Mouse (Mus musculus): ENCODE results near the gene Pcgf3. TPM values are rescaled to one million over a fixed set of nuclear protein-coding genes. Genes with fewer than 3 reads are reported as not detected.

Gene Pcgf3
- total RNA-seq (2015) (13.0 and 16.5 TPM in 2 replicates), total RNA-seq (2017) (9.5 and 13.5 TPM in 2 replicates)

- peak; percentile 94 for ATAC-seq (ENCODE audit: poor library complexity, severe bottlenecking)
Observed at GRCm38 (mm10) chr5:108461082-108462065, at the start of gene Pcgf3. Gene Pcgf3 (plus strand): TSS chr5:108461232.

- ATAC-seq (ENCODE audit: poor library complexity, severe bottlenecking): peak; percentile 33; the same call in 1 of the 2 replicates
Observed at GRCm38 (mm10) chr5:108414711-108415110, 46.3 kb upstream of the Pcgf3 start.

- ATAC-seq (ENCODE audit: poor library complexity, severe bottlenecking): no peak
Observed at GRCm38 (mm10) chr5:108422741-108423140, 38.3 kb upstream of the Pcgf3 start.

GRCm38 (mm10) chr5:108423427-108423826 lies 37.6 kb upstream of the Pcgf3 start:
- no peak for ATAC-seq (ENCODE audit: poor library complexity, severe bottlenecking)

GRCm38 (mm10) chr5:108427186-108427585 lies 33.8 kb upstream of the Pcgf3 start:
- peak; percentile 87 for ATAC-seq (ENCODE audit: poor library complexity, severe bottlenecking)

- no peak for ATAC-seq (ENCODE audit: poor library complexity, severe bottlenecking)
Observed at GRCm38 (mm10) chr5:108431196-108431595, 29.8 kb upstream of the Pcgf3 start.

- peak; percentile 98 for ATAC-seq (ENCODE audit: poor library complexity, severe bottlenecking)
Observed at GRCm38 (mm10) chr5:108433804-108434587, 27.0 kb upstream of the Pcgf3 start, which contains the start of gene Atp5k. Gene Atp5k (minus strand): TSS chr5:108434448.

GRCm38 (mm10) chr5:108436101-108436500 lies 24.9 kb upstream of the Pcgf3 start:
- no peak for ATAC-seq (ENCODE audit: poor library complexity, severe bottlenecking)

GRCm38 (mm10) chr5:108446973-108447372 lies 14.1 kb upstream of the Pcgf3 start:
- ATAC-seq (ENCODE audit: poor library complexity, severe bottlenecking): peak; percentile 73

GRCm38 (mm10) chr5:108447857-108448256 lies 13.2 kb upstream of the Pcgf3 start:
- peak; percentile 29; the same call in 1 of the 2 replicates for ATAC-seq (ENCODE audit: poor library complexity, severe bottlenecking)

GRCm38 (mm10) chr5:108448785-108449668 lies 12.0 kb upstream of the Pcgf3 start, which contains the start of gene Mfsd7a:
Gene Mfsd7a (minus strand): TSS chr5:108448891.
- ATAC-seq (ENCODE audit: poor library complexity, severe bottlenecking): peak; percentile 70

- no peak for ATAC-seq (ENCODE audit: poor library complexity, severe bottlenecking)
Observed at GRCm38 (mm10) chr5:108450837-108451540, 10.0 kb upstream of the Pcgf3 start.

GRCm38 (mm10) chr5:108451611-108452010 lies 9.4 kb upstream of the Pcgf3 start:
- ATAC-seq (ENCODE audit: poor library complexity, severe bottlenecking): no peak

- ATAC-seq (ENCODE audit: poor library complexity, severe bottlenecking): no peak
Observed at GRCm38 (mm10) chr5:108452422-108452821, 8.6 kb upstream of the Pcgf3 start.

- no peak for ATAC-seq (ENCODE audit: poor library complexity, severe bottlenecking)
Observed at GRCm38 (mm10) chr5:108454094-108454493, 6.9 kb upstream of the Pcgf3 start.

GRCm38 (mm10) chr5:108458706-108459105 lies 2.3 kb upstream of the Pcgf3 start:
- ATAC-seq (ENCODE audit: poor library complexity, severe bottlenecking): no peak

- no peak for ATAC-seq (ENCODE audit: poor library complexity, severe bottlenecking)
Observed at GRCm38 (mm10) chr5:108460461-108460860, 571 bp upstream of the Pcgf3 start.

GRCm38 (mm10) chr5:108462446-108462845 lies 1.4 kb downstream of the Pcgf3 start:
- ATAC-seq (ENCODE audit: poor library complexity, severe bottlenecking): no peak

GRCm38 (mm10) chr5:108465131-108465891 lies 4.3 kb downstream of the Pcgf3 start:
- ATAC-seq (ENCODE audit: poor library complexity, severe bottlenecking): no peak
